Mouse (Mus musculus): ENCODE data around the gene Pknox2. TPM values are rescaled to one million over a fixed set of nuclear protein-coding genes. Genes with fewer than 3 reads are reported as not detected.

Pknox2 gene
- polyA plus RNA-seq, 1 experiment = 13.6 TPM

DNA sequence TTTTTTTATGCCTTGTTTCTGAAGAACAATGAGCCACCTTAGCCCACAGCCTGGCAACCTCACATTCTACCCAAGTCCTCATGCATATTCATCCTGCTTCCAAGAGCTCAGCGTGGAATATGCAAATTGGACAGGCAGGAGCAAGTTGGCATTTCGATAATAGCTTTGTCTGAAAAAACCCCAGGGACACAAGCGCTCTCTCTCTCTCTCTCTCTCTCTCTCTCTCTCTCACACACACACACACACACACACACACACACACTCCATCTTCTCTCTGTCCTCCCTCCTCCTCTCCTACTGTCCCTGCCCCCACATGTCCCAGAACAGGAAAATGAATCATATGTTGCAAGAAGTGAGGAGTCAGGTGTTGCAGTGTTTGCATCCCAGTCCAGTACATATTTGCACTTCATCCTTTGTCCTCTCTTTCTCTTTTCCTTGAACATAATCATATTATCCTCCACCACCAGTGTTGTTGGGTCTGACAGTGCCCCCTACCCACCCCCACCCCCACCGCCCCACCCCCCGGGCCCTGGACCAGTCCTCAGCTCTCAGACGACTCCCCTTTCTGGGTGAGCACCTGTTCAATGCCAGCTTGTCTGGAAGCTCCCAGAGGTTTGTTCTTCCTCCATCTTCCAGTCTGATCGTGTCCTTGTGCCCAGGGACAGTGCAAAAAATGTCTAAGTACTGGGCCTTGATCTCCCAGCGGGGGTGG, 265.0 kb downstream of the Pknox2 start:
- no peak for DNase-seq (ENCODE audit: low spot score)

DNA sequence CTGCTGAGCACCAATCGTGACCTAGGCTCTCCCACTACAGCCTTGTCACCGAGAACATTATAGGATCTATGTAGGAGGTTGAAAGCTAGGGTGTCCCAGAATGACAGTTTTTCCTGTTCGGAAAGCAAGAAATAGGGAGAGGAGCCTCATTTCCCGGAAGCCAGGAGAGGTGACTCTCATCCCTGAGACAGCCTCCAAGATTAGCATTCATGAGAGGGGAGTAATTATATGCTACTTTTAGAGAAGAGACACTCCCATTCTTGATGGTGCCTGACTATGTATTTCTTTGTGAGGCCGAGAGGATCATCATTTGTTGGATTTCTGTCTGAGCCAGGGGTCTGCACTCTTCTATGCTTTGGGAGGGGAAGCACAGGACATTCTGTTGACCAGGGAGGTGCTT, 265.6 kb downstream of the Pknox2 start:
- no peak for DNase-seq (ENCODE audit: low spot score)

DNA sequence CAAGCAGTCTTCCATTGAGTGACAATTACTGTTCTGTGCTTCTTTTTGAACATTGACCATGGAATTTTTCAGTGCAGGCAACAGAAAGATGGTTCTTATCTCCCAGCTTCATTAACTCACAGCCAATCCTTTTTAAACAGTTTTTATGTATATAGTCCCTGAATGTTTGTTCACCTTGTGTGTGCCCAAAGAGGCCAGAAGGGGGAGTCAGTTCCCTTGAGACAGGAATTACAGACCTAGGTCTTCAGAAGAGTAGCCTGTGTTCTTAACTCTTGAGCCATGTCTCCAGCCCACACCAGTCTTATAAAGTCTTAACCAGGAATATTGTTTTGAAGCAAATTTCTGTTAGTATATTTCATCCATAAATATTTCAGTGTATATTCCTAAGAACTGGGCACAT, 270.4 kb downstream of the Pknox2 start:
- no peak for DNase-seq (ENCODE audit: low spot score)

DNA sequence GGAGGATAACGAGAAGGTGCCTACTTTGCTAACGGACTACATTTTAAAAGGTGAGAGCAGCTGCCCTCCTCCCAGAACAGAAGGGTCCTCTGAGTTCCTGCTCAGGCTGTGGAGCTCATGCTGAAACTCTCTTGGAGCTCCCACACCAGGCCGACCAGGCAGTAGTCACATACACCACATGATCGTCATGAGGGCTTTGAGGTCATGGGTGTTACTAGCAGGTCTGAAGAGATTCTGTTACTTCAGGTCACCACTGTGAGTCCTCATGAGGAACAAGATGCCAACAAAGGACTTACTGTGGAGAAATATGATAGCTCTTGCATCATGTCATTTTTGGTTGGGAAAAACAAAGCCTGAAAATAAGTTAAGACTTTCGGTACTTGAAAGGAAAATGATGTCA, 270.9 kb downstream of the Pknox2 start:
- no peak for DNase-seq (ENCODE audit: low spot score)

DNA sequence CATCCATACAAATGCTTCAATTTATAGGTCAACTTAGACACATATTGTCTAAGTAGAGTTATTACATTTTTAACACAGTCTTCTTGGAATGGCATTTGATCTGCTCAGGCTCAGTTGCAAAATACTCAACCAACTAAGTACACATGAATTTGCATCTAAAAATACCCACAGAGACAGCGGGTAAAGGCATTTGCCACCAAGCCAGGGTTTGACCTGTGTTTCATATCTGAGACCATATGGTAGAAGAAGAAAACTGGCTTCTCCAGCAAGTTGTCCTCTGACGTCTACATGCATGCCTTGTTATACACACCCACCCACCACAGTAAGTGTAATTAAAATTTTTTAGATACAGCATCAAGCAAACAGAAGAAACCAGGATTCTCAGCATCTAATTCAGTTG, 273.4 kb downstream of the Pknox2 start:
- DNase-seq (ENCODE audit: low spot score) = no peak

DNA sequence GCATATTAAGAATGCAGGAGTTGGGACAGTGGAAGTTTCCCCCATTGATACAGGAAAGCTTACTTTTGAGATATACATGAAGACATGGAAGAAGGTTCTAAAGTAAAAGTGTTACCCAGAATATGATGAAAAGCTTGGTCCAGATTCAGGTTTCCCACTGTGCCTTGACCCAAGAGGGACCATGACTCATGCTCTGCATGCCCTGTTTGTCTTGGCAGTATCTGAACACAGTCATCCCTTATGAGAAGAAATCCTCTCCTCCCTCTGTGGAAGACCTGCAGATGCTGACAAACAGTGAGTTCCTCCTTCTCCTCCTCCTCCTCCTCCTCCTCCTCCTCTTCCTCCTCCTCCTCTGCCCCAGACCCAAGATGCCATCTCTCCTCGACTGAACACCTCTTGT, 276.9 kb downstream of the Pknox2 start:
- no peak for DNase-seq (ENCODE audit: low spot score)

DNA sequence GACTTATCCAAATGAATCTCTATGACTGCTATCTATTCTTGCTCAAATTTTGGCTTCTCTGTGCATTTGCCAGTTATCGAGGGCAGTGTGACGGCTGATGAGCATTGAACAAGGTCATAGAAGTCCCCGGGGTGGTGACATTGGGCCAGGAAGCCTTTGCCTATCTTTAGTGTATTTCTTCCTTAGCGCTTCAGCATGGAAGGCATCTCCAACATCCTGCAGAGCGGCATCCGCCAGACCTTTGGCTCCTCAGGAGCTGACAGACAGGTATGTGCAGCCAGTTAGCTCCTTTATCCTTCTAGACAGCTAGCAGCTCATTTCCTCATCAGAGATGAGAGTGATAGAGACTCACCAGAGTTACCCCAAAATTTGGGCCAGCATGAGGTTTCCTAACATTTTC, 278.5 kb downstream of the Pknox2 start:
- no peak for DNase-seq (ENCODE audit: low spot score)

DNA sequence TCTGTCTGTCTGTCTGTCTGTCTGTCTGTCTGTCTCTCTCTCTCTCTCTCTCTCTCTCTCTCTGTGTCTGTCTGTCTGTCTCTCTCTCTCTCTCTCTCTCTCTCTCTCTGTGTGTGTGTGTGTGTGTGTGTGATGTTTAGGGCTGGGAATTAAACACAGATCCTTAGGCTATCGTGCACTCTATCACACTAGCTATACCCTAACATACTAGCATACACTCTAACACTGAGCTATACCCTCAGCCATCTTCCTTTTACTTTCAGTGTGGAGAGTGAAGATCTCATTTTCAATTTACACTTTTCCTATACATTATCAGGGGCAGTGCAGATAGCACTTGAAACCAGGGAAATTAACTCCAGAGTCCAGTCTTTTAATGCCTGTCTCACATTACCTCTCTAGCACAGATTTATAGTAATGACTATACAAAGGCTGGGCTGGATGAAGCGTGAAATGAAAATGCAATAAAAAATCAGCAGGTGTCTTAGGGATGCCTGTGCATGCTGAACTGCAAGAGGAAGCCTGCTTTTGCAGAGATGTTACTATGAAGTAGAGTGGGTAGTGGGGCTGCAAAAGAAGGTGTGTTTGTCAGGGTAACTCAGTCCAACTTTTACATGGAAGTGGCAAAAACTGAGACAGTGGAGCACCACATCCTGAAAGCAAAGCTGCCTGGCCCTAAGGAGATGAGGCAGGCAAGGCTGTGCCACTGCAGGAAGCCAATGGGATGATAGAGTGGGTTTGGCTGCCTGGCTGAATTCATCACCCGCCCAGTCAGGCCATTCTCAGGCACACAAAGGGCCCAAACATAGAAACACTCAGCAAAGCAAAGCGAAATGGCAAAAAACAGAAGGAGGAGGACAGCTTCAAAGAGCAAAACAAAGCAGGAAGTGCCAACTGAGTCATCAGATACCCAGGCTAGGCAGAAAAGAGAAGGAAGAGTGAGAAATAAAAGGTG, 282.1 kb downstream of the Pknox2 start:
- no peak for DNase-seq (ENCODE audit: low spot score)

DNA sequence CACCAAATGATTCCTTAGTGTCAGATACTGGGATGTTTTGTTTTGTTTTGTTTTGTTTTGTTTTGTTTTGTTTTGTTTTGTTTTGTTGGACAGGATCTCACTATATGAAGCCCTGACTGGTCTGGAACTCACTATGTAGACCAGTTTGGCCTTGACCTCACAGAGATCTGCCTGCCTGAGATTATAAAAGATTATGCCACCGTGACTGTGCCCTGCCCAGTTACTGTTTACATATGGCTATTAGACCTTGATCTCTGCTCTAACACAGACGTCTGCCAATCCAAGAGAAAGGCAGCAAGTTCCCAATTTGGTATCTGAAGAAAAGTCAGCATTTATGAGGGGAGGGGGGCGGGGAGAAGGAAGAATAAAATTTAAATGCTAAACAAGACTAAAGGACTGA, 283.5 kb downstream of the Pknox2 start:
- DNase-seq (ENCODE audit: low spot score) = no peak

DNA sequence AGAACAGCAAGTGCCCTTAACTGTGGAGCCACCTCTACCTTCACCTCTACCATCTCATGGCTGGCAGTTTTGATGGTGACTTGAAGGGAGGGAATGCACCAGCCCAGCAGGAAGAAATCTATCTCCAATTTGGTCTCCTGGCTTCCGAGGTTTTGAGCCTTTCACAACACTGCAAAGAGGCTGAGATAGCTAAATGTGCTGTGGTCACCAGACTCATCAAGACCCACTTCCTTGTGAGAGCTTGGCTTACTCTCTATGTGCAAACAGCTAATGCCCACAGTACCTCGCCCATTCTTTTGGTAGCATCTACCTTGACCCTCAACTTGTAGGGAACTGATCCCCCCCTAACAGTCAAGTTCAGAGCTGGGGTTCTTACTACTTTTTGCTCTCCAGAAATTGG, 284.6 kb downstream of the Pknox2 start:
- no peak for DNase-seq (ENCODE audit: low spot score)

DNA sequence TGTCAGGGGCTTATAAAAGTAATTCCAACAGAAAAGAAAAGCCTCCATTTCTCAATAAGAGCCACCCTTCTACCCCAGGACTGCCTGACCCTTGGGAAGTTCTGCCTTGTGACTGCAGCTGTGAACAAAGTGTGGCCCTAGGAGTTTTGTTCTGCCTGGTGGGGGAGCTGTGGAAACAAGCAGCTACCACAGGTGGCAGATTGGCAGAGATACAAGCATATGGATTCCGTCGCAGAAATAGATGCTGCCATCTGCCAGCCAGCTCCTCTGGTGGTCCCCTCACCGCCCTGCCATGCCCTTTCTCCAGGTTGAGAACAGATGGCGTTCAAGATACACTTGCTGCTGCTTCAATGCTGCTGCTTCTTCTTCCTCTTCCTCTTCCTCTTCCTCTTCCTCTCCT, 288.5 kb downstream of the Pknox2 start:
- no peak for DNase-seq (ENCODE audit: low spot score)

DNA sequence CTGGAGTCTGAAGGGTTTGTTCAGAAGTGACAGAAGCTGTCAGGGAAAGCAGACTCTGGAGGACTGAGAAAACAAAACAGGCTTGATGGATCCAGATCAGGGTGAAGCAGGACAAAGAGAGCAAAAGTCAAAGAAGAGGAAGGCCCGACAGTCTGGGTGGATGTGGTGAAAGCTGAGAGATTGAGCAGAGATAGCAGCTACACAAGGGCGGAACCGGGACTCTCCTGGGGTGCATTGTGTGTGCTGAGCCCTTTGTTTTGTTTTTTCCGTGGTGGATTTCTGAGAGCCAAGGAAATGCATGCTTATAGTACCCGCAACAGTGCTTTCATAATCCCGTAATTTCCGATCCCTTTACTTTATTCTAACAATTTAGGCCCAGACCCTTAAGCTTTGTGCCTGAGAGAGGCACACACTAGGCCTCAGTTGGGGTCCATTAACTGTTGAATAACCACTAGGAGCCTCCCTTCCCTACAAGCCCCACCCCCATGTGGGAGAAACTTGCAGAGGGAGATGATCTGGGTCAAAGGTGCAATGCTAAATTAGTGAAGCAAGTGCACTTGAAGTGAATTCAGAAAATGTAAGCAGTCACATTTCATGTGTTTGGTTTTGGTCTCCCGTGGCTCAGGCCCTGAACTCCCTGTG, 289.6 kb downstream of the Pknox2 start:
- DNase-seq (ENCODE audit: low spot score) = no peak

DNA sequence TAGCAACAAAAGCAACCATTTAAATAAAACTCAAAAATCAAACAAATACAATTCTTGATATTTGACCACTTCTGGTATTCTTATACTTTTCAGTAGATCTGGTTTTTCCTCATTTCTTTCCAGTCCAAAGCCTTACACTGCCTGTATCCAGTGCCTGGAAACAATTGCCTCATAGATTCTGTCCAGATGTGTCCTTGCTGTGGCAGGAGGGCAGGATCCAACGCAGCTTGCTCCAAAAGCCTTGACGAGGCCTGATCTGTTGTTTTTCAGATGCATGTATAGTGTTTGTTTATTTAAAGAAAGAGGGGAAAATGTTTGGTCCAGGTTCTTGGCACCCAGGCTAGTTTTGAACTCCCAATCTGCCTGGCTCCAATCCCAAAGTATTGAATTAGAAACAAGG, 290.9 kb downstream of the Pknox2 start:
- no peak for DNase-seq (ENCODE audit: low spot score)

DNA sequence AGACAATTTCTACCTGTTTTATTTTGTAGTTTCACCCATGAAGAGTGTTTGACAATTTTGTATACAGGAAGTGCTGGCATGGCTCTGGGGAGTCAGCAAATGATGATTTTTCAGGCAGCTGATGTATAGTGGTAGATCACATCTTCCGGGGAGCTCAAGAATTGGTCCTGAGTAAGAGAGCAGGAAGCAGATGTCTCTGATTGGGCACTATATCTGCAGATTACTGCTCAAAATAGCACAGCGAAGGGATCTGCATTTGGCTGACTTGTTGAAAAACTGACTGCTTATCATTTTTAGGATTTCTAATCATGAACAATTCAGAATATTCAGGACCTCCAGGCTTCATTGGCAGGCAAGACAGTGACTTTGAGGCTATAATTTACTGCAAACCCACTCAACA, 295.0 kb downstream of the Pknox2 start:
- DNase-seq (ENCODE audit: low spot score) = no peak

DNA sequence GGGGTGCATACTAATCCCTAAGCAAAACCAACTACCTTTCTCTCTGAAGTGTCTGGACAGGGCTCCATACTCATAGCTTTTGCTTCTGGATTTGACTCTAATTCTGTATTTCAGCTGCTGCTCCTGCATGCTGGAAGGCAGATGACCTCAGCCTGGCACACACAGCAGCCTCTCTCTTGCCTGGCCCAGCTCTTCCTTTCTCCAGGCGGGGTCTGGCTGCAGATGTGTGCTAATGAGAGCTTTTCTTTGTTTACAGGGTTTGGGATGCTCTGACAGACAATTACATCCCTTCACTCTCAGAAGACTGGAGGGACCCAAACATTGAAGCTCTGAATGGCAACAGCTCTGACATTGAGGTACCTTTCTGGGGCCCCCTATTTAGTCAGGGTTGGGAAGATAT, 297.1 kb downstream of the Pknox2 start:
- no peak for DNase-seq (ENCODE audit: low spot score)

DNA sequence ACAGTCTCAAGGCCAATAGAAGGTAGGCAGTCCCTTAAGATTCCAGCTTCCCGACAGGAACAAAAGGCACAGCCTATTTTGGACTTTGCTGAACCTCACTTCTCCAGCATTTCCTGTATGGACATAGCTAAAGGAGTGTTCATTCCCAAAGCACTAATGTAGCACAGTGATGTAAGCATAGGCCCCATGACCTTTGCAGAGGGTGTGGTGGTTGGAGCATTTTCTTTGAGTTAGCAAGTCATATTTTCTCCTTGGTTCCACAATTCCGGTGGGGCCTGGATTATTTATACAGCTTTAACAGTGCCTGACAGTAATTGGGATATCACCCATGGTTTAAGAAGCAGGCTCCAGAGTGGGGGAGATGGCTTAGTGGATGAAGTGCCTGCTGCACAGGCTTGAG, 298.5 kb downstream of the Pknox2 start:
- DNase-seq (ENCODE audit: low spot score) = no peak

DNA sequence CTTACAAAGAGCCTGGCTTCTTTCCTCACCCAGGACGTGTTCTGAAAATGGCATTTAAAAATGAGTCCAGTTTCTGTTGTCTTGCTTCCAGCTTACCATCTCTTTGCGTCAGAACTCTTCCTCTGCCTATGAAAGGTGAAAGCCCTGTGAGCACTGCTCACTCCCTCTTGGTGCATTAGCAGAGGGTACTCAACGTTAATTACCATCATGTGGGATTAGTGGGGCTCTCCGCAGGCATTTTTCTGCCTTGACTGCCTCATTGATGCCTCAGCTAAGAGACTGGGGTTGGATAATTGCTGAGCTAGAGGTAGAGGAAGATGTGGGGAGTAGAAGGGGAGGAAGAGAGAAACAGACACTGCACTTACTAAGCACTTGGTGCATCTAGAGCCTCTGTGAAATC, 300.9 kb downstream of the Pknox2 start:
- no peak for DNase-seq (ENCODE audit: low spot score)

Other genes starting within 250 kb of the Pknox2 start
- 4.4 and 5.3 TPM in 2 replicates for gene Tmem218, start 60.8 kb upstream of the Pknox2 start, polyA plus RNA-seq (2012; rRNA removed)
- 4.7 and 5.2 TPM in 2 replicates for gene Slc37a2, start 108.3 kb upstream of the Pknox2 start, polyA plus RNA-seq (2012; rRNA removed)
- 1.3 and 1.4 TPM in 2 replicates for gene Ccdc15, start 201.0 kb upstream of the Pknox2 start, polyA plus RNA-seq (2012; rRNA removed)
- gene Hepacam, start 219.9 kb upstream of the Pknox2 start, polyA plus RNA-seq (2012; rRNA removed) = 0.18 and 0.21 TPM in 2 replicates